8 mouse cellular contexts compared by ENCODE assay signal in genomic region chr16:9004012-9004411, GRCm38 (mm10).
A peak's percentile ranks its signal among the peaks of the same experiment; 100 is the strongest.
DNase-seq lines count a peak whose midpoint lies in the region; ATAC-seq lines count a peak whose summit lies in the region.

No protein-coding gene starts in this region.

- ATAC-seq in cerebellum, adult (ENCODE audit: insufficient number of reproducible peaks, low FRiP score, low TSS enrichment) = no peak
- ATAC-seq in granulocyte monocyte progenitor cell, adult 5-6 weeks (replicated peaks; ENCODE audit: poor library complexity, severe bottlenecking) = no peak

- DNase-seq in lung, postnatal 10 days = peak; percentile 9
- no peak for DNase-seq in lung, postnatal 14 days
- peak; percentile 71 to 80 for DNase-seq in frontal cortex, postnatal 36 days (ENCODE audit: low spot score in 2 of 2)
- peak; percentile 37 to 45 for DNase-seq in layer of hippocampus, postnatal 14 days (ENCODE audit: low spot score in 2 of 2)
- DNase-seq in right cerebral cortex, adult 2 months (ENCODE audit: low spot score in 2 of 2) = peak; percentile 66 to 79
- DNase-seq in spleen, postnatal 10 days (ENCODE audit: low spot score in 2 of 2) = no peak

Comparison
In these comparisons a context has a peak if more than half of its experiments do, and no peak if none do; other contexts are left out.
1. DNase-seq: peak in lung, postnatal 10 days (single experiment), frontal cortex, postnatal 36 days (2 of 2), layer of hippocampus, postnatal 14 days (2 of 2) and right cerebral cortex, adult 2 months (2 of 2); none in lung, postnatal 14 days (single experiment) and spleen, postnatal 10 days (0 of 2).